Mouse (Mus musculus): ENCODE results near the gene Selenoo. TPM values are rescaled to one million over a fixed set of nuclear protein-coding genes. Genes with fewer than 3 reads are reported as not detected.
A peak's percentile ranks its signal among the peaks of the same experiment; 100 is the strongest.

The Selenoo gene
- polyA plus RNA-seq, 1 experiment, result 26.1 TPM

DNA sequence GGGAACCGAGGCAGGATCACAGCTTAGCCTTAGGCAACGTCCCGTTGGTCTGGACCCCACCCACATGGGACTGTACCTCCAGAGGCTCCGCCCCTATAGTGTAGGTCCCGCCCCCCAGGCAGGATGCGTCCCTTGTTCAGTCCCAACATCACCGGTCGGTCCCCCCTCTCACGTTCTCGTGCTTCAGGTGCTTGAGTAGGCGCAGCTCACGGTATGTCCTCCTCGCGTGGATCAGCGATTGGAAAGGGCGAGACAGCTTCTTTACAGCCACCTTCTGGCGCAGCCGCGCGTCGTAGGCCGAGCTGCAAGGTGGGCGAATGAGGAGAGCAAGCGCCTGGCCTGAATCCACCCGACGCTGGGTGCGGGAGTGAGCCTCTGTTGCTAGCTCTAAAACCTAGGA lies 57.7 kb downstream of the Selenoo start:
- Histone ChIP-seq H3K4me3 (ENCODE audit: insufficient read depth, low read depth, low read length) (no peak overlapping the region), H3K27ac (replicated peaks; ENCODE audit: low read depth, low read length) (no peak overlapping the region), H3K4me1 (ENCODE audit: control insufficient read depth, insufficient read depth, insufficient read length, low read length) (peaks cover 24% of the 10 kb centered on the region)

DNA sequence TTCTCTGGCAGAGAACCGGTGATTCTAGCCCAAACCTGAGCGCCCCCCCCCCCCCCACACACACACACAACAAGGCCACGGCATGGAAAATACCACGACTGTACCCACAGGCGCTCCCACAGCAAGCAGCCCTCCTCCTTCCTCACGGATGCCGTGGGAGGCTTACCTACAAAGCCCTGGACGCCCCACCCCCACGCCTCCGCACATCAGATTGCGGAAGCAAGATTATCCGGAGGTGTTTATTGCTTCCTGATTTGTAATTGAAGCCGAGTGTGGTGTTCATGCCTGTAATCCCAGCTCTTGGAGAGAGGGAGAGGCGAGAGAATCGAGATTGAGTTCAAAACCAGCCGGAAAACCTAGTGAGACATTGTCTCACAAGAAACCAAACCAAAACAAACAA lies 58.1 kb downstream of the Selenoo start:
- peaks cover 24% of the 10 kb centered on the region for H3K4me1 ChIP-seq (ENCODE audit: control insufficient read depth, insufficient read depth, insufficient read length, low read length)
- no peak overlapping the region for H3K4me3 ChIP-seq (ENCODE audit: insufficient read depth, low read depth, low read length)
- no peak overlapping the region for H3K27ac ChIP-seq (replicated peaks; ENCODE audit: low read depth, low read length)

DNA sequence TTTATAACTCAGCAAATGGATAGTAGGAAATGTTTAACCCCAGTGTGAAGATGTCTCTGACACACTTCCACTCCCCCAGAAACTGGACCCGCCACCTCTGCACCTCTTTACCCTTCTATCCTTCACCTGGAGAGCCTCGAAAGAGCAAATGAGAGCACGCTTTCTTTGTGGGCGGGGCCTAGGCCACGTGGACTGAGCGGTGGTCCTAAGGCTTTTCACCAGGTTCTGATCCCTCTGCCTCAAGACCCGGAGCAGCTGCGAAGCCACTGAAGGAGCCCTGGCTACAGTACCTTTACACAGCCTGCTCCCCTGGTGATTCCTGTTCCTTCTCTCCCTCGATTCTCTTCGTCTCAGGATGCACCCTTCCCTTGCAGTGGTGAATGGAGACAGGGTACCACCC lies 58.6 kb downstream of the Selenoo start:
- no peak overlapping the region for H3K4me3 ChIP-seq (ENCODE audit: insufficient read depth, low read depth, low read length)
- H3K4me1 ChIP-seq (ENCODE audit: control insufficient read depth, insufficient read depth, insufficient read length, low read length), result peaks cover 19% of the 10 kb centered on the region
- no peak overlapping the region for H3K27ac ChIP-seq (replicated peaks; ENCODE audit: low read depth, low read length)

DNA sequence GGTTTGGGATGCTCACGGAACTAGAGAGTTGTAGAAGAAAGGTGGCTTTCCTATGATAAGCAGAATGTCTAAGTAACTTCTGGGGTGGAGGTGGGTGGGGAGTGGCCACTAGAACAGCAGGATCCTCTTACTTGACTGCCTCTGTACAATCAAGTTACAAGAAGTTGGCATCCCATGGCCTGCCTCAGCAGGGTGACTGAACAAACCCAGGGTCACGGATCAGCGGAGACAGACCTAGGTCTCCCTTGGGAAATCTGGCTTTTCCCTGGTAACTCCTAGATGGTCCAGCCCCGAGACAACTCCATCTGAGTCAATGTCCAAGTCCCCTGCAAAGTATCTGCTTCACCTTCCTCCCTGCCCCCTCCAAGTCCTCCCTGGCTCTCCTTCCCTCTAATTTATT lies 59.0 kb downstream of the Selenoo start:
- Histone ChIP-seq H3K4me1 (ENCODE audit: control insufficient read depth, insufficient read depth, insufficient read length, low read length) (peaks cover 15% of the 10 kb centered on the region; the same call in 1 of the 2 replicates), H3K4me3 (ENCODE audit: insufficient read depth, low read depth, low read length) (no peak overlapping the region), H3K27ac (replicated peaks; ENCODE audit: low read depth, low read length) (no peak overlapping the region)

DNA sequence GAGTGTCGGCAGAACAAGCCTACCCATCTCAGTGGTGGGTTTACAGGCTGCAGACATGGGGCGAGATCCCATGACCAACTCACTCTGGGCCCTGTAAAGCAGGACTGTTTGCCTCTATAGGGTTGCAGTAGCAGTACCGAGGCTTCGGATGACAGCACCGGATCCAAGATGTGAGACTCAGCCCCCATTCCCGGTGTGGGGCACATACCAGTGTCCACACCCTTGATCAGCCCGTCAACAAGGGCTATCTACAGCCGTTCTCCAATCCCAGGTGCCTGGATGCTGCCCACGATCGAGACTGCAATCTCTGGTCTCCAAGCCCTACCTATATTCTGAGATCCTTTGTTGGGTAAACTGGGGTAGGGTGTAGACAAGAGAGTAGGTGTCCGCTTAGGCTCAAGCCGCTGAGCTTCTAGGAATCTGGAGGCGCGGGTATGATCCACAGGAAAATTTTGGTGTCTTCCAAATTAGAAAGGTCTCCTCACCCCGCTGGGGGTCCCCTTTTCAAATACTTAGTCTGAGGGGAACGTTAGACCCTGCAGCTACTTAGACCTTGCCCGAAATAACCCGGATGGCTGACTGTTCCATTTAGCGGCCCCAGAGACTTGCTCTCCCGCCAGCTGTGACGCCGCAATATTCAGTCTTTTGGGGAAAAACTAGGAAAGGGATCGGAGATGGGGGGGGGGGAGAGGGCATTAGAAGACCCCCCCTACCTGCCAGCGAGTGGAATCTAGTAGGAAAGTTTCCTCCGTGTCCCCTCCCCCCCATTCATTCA lies 59.8 kb downstream of the Selenoo start:
- Histone ChIP-seq H3K4me1 (ENCODE audit: control insufficient read depth, insufficient read depth, insufficient read length, low read length) (peaks cover 14% of the 10 kb centered on the region; the same call in 1 of the 2 replicates), H3K27ac (replicated peaks; ENCODE audit: low read depth, low read length) (peak overlapping the region; percentile 15; the same call in 1 of the 2 replicates), H3K4me3 (ENCODE audit: insufficient read depth, low read depth, low read length) (peak overlapping the region; percentile 79)

DNA sequence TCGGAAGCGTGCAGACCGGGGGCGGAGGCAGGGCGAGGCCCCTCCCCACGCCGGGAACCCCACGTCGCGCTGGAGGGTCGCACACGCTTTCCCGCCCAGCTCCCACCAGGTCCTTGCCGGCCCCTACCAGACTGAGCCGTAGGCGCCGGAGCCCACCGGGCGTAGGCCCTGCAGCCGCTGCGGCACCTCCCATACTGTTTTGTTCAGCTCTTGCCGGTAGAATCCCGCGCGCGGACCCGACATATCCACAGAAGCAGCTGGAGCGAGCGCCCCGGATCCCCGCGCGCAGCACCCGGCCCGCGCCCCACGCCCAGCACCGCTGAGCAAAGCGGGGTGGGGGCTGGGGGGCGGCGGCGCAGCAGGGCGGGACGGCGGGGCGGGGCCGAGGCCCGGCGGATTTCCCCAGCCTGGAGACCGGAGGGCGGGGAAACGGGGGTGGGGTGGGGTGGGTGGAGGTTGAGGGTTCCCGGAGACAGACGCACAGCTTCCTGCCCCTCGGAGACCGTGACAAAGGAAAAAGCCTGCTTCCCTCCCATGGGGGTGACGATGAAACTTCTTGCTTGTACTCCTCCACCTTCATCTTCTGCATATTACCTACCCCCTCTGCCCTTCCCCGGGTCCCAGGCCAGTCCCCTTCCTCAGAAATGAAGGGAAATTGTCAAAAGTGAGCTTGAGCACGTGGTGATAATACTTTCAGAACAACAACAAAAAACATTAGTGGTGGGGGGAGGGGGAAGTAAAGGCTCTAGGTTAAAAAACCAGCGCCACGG lies 60.6 kb downstream of the Selenoo start, which contains the start of gene Mapk11:
TSS of gene Mapk11 (minus strand) at position 358 of the 770 bp plus-strand sequence.
- Histone ChIP-seq H3K4me3 (ENCODE audit: insufficient read depth, low read depth, low read length) (peak within 1 kb of the TSS; percentile 79), H3K4me1 (ENCODE audit: control insufficient read depth, insufficient read depth, insufficient read length, low read length) (peaks cover 14% of the 10 kb centered on the region; the same call in 1 of the 2 replicates), H3K27ac (replicated peaks; ENCODE audit: low read depth, low read length) (peak within 1 kb of the TSS; percentile 40)

Other genes with a start within 250 kb of the Selenoo start
- 29.2 and 73.9 TPM in 2 replicates for gene Pim3, start 226.9 kb upstream of the Selenoo start, polyA plus RNA-seq (2012; ENCODE audit: insufficient read depth, insufficient read length, missing spikeins)
- gene Ttll8, start 134.7 kb upstream of the Selenoo start, polyA plus RNA-seq (2012; ENCODE audit: insufficient read depth, insufficient read length, missing spikeins), result not detected in 2 replicates
- gene Mlc1, start 110.1 kb upstream of the Selenoo start, polyA plus RNA-seq (2012; ENCODE audit: insufficient read depth, insufficient read length, missing spikeins), result not detected in 2 replicates
- gene Mov10l1, start 106.2 kb upstream of the Selenoo start, polyA plus RNA-seq (2012; ENCODE audit: insufficient read depth, insufficient read length, missing spikeins), result not detected in 2 replicates
- not detected in 2 replicates for gene Panx2, start 29.4 kb upstream of the Selenoo start, polyA plus RNA-seq (2012; ENCODE audit: insufficient read depth, insufficient read length, missing spikeins)
- gene Trabd, start 14.0 kb upstream of the Selenoo start, polyA plus RNA-seq (2012; ENCODE audit: insufficient read depth, insufficient read length, missing spikeins), result 20.4 and 23.3 TPM in 2 replicates
- 3.9 and 6.1 TPM in 2 replicates for gene Tubgcp6, start 34.0 kb downstream of the Selenoo start, polyA plus RNA-seq (2012; ENCODE audit: insufficient read depth, insufficient read length, missing spikeins)
- 4.6 and 6.8 TPM in 2 replicates for gene Hdac10, start 39.6 kb downstream of the Selenoo start, polyA plus RNA-seq (2012; ENCODE audit: insufficient read depth, insufficient read length, missing spikeins)
- gene Mapk12, start 51.6 kb downstream of the Selenoo start, polyA plus RNA-seq (2012; ENCODE audit: insufficient read depth, insufficient read length, missing spikeins), result 6.6 and 7.5 TPM in 2 replicates
- gene Mapk11, start 60.5 kb downstream of the Selenoo start, polyA plus RNA-seq (2012; ENCODE audit: insufficient read depth, insufficient read length, missing spikeins), result 1.1 and 2.5 TPM in 2 replicates
- gene Plxnb2, start 91.7 kb downstream of the Selenoo start, polyA plus RNA-seq (2012; ENCODE audit: insufficient read depth, insufficient read length, missing spikeins), result 5.4 and 7.5 TPM in 2 replicates
- 1.8 and 2.2 TPM in 2 replicates for gene Dennd6b, start 107.4 kb downstream of the Selenoo start, polyA plus RNA-seq (2012; ENCODE audit: insufficient read depth, insufficient read length, missing spikeins)
- 23.0 and 25.7 TPM in 2 replicates for gene Ppp6r2, start 122.5 kb downstream of the Selenoo start, polyA plus RNA-seq (2012; ENCODE audit: insufficient read depth, insufficient read length, missing spikeins)
- gene Sbf1, start 226.2 kb downstream of the Selenoo start, polyA plus RNA-seq (2012; ENCODE audit: insufficient read depth, insufficient read length, missing spikeins), result 23.6 and 24.4 TPM in 2 replicates
- gene Adm2, start 233.6 kb downstream of the Selenoo start, polyA plus RNA-seq (2012; ENCODE audit: insufficient read depth, insufficient read length, missing spikeins), result not detected in 2 replicates
- gene Miox, start 245.3 kb downstream of the Selenoo start, polyA plus RNA-seq (2012; ENCODE audit: insufficient read depth, insufficient read length, missing spikeins), result not detected in 2 replicates